Mouse (Mus musculus): ENCODE measurements around the gene Pias1.
"Not testable (repeated sequence)": the region's sequence is repeated elsewhere in the genome, so short reads cannot be mapped to it uniquely, and the experiment has no call there.

Pias1 gene

DNA sequence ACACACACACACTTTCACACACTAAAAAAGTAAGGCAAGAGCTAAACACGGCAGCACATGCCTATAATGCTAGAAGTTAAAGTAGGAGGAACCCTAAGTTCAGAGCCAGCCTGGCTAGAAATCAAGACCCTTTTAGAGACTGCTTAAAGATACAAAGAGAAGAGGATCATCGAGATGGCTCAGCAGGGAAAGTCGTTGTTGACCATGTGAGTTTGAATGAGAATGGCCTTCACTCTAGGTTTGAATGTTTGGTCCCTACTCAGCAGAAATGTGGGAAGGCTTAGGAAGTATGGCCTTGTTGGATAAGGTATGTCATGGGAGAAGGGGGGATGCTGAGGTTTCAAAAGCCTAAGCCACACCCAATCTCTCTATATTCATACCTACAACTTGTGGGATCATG, 46.8 kb downstream of the Pias1 start:
- in situ Hi-C loops (cut with MboI): no loop called here

DNA sequence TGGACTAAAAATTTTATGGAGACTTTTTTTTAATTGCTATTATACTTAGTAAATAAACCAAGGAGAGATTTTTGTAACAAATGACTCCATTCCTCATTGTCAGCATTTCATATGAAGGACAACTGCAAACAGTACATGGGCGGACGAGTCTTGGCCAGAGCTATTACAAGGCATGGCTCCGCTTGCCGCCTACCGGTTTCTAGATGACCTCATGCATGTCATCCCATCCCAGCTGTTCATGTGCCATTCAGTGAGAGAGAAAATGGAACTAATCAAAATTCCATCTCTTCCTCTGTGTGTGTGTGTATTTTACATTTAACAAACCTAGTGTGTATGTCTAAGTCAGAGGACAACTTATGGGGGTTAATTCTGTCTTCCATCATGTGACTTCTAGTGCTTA, 51.9 kb downstream of the Pias1 start:
- in situ Hi-C loops (cut with MboI): no loop called here

GRCm38 (mm10) chr9:62934700-62935400, 52.9 kb downstream of the Pias1 start:
- in situ Hi-C loops (cut with MboI): no loop called here

DNA sequence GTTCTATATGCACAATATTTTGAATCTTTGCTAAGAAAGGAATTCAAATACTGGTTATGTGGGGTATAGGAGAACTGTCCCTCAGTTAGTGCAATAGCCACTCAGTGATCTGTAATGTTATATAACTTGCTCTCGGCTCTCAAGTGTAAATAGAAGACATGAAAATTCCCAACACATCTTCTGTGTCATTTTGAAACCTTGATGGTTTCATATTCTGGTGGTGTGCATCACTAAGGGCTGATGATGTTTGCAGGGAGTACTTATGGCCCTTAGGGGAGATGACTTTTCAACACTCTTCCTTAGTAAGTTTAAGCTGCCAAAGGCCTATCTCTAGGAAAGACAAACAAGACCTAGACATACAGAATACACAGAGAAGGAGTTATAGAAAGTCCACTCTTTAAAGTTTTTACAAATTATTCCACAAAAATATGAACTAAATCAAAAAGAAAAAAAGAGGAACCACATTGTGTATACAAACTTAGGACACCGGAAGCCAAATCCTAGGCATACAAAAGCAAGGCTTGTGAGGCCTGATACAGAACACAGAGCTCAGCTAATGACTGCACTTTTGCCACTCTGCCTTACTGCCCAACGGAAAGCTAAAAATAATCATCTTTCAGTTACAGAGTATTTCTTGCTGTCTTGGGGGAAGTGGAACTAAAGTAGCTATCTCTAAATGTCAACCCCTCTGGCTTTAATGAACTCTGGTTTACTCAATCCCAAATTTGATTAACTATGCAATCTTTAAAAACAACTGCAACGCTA, 55.0 kb downstream of the Pias1 start:
- in situ Hi-C loops (cut with MboI): no loop called here

GRCm38 (mm10) chr9:62924886-62925610, 62.7 kb downstream of the Pias1 start:
- in situ Hi-C loops (cut with MboI): no loop called here

DNA sequence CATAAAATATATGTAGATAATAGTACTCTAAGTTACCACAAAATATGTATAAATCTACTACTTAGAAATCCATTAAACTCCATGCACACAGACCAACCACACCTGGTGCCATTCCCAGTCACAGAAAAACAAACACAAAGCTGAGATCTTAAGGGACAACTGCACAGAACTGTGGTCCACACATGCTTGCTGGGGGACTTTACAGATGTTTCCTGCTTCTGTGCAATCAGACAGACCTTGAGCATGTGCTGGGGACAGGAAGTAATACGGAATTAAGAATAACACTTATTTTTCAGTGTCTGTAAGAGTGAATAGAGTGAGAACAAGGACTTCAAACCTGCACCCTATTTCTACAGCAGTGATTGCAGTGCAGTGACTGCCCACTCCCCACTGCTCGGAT, 66.8 kb downstream of the Pias1 start:
- in situ Hi-C loops (cut with MboI): no loop called here

GRCm38 (mm10) chr9:62917059-62917458, 70.7 kb downstream of the Pias1 start:
- in situ Hi-C loops (cut with MboI): no loop called here

DNA sequence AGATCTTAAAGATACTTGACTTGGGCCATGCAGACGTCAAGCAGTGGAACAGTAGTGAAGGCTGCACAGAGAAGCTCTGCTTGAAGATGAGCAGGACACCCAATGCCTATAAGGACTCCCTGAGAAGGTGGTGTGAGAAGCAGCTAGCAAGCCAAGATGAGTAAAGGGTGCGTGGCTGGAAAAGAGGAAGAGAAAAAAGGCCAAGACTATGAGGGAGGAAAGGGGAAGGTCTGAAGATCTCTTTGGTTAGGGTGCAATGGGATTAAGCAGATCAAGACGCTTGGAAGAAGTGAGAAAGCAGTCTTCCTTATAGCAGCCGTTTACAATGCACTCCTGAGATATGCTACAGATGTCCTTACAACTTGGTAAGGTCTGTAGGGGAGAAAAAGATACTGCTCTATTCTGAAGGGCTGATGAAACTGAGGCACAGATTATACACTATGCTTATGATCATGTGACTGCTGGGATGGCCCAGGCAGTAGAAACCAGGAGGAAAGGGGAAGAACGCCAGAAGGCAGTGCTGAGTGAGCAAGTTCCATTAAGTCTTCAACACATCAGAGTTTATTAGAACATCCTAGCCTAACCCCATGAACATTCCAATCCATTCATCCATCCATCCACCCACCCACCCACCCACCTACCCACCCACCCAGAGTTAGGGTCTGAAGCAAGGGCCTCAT, 74.2 kb downstream of the Pias1 start:
- in situ Hi-C loops (cut with MboI): no loop called here

DNA sequence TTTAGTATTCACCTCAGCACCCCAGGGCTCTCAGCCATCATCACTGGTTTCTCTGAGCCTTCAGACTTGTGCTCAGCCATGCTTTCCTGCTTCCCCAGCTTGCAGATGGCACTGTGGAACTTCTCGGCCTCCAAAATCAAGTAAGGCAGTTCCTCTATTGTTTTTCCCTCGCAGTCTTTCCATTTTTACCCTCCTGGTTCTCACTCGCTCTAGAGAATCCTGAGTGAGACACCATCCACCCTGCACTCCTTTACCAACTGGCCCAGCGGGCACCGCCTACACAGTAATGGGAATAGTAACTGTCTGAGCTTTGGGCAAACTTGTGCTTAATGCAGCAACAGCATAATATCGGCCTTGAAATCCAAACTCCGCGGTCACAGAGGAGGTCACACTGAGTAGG, 82.7 kb downstream of the Pias1 start:
- in situ Hi-C loops (cut with MboI): no loop called here

DNA sequence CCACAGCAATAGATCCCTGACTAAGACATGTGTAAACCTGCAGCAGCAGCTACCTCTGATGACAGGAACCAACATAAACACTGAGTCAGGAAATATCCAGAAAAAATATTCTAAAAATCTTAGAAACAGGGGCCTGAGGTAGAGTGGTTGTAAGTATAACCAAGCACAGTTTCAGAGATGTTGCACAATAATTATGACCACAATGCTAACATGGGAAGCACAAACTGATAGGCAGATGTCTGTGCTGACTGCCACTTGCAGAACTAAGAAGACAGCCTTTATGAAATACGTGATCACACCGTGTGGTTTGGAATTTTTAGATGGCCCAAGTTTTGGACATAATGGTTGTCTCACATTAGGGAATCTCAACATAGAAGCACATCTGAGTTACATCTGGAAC, 83.9 kb downstream of the Pias1 start:
- in situ Hi-C loops (cut with MboI): no loop called here

- in situ Hi-C loops (cut with MboI): no loop called here
Measured at GRCm38 (mm10) chr9:62901736-62902135, 86.0 kb downstream of the Pias1 start.

DNA sequence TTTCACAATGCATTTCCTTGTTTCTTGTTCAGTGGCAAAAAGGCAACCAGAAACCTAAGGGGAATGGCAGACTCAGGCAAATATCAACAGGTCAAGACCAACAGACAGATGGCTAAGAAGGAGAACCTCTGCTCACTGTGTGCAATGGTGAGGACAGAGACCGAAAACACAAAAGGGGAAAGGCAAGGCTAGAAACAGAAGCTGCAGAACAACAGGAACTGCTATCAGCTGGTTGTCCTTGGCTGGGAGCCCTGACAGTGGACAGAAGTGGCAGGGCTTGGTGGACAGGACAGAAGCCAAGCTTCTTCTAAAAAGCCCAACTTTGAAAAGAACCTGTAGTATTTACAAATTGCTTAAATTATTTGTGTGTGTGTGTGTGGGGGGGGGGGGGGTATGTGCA, 93.2 kb downstream of the Pias1 start:
- in situ Hi-C loops (cut with MboI): no loop called here

DNA sequence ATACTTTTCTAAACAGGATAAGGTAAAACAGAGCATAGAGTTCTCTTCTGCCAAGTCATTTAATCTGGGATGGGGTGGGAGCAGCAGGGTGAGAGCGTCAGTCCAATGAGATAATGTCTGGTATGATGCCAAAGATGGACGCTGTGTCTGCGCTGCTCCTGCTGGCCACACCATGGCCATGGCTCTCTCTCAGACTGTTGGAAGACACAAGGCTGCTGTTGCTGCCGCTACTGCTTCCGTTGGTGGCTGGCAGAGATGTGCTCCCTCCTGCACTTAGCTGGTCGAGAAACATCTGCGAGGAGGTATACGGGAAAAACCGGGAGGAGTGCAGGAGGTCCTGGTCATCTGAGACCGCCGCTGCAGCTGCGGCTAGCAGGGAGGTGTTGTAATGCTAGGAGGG, 105.9 kb downstream of the Pias1 start:
- in situ Hi-C loops (cut with MboI): no loop called here

- in situ Hi-C loops (cut with MboI): no loop called here
Measured at GRCm38 (mm10) chr9:62877825-62878224, 109.9 kb downstream of the Pias1 start.

- in situ Hi-C loops (cut with MboI): no loop called here
Measured at GRCm38 (mm10) chr9:62876966-62877616, 110.6 kb downstream of the Pias1 start.

DNA sequence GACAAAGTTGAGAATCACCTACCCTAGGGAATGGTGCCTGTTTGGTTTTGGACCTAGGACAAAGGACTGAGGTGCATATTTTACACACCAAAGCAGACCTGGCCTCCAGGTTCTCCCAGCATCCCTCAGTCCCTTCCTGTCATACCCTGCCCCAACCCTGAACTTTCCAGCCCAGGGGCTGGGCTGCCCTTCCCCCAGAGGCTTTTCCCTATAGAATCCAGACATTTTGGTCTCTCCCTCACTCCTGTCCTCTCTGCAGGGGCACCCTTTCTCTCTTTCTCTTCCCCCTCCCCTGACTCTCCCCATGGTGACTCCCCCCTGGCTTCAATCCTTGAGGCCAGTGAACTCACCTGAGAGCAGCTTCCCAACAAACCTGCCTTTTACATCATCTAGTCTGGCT, 117.0 kb downstream of the Pias1 start:
- in situ Hi-C loops (cut with MboI): no loop called here

GRCm38 (mm10) chr9:62869236-62869635, 118.5 kb downstream of the Pias1 start:
- in situ Hi-C loops (cut with MboI): not testable (repeated sequence)

DNA sequence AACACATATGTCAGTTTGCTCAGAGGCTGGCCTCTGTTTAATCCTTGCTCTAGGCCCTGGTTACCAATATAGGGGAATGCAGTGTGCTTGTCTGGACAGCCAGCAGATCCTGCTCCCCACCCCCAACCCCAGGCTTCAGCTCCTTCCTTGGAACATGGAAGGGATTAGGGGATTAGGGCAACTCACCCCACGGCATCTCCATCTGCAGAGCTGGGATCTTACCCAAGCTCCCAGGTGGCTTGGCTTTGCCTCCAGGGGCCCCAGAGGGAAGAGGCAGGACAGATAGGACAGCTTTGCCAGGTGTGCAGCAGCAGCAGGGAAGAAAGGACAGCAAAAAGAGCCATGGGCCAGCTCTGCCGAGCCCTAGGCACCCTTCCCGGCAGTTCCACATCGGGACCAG, 126.9 kb downstream of the Pias1 start:
- in situ Hi-C loops (cut with MboI): no loop called here

DNA sequence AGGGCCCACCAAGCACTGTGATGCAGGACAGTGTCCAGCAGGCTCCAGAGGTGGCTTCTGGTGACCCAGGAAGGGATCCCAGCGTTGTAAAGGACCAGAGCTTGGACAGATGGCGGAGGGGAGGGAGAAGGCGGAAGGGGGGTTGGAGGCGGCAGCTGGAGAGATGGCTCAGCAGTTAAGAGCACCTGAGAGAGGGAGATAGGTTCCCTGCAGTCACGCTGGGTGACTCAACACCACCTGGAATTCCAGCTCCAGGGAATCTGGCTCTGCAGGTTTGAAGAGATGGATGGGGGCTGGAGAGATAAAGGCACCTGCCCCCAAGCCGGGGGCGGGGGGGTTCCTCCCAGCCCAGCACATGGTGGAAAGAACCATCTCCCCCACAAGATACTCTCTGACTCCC, 127.6 kb downstream of the Pias1 start:
- in situ Hi-C loops (cut with MboI): not testable (repeated sequence)

DNA sequence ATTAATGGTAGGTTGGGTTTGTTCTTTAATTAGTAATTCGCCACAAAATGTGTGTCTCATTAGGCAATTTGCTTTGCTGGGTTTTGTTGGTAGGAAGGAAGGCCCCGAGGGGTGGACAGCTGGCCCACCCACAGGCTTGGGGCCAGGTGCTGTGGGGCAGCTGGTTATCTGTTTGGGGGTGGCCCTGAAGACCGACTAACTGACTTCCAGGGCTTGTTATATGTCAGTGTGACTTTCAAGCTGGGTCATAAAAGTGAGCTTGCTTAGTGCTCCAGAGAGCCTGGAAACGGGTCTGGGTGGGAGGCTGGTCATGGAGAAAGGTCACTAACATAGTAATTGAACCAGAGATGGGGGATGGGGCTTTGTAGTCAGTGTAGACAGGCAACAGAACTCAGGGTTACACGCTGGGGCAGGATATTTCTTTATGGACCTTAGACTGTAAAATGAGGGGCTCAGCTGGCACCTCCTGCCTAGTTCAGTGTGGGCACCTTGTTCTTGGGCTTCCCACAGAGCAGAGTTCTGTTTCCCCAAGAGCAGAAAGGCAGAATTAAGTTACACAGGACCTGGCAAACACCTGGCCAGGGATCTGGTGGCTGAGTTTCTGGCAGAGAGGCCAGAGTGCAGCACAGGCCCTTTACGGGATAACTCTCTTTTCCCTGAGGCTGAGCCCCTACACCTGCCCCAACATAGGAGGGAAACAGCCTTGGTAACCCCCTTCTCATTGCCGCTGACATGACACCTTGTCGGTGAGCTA, 129.3 kb downstream of the Pias1 start:
- in situ Hi-C loops (cut with MboI): no loop called here

GRCm38 (mm10) chr9:62857719-62858261, 129.9 kb downstream of the Pias1 start, which contains the start of gene Calml4:
Gene Calml4, plus strand, starts transcription at chr9:62858080.
- in situ Hi-C loops (cut with MboI): no loop called here

All from mature B cell (primary cell).